Mouse (Mus musculus): ENCODE data around the gene Klf3. TPM values are rescaled to one million over a fixed set of nuclear protein-coding genes. Genes with fewer than 3 reads are reported as not detected.

The Klf3 gene
- polyA plus RNA-seq, 1 experiment, result 75.2 TPM

DNA sequence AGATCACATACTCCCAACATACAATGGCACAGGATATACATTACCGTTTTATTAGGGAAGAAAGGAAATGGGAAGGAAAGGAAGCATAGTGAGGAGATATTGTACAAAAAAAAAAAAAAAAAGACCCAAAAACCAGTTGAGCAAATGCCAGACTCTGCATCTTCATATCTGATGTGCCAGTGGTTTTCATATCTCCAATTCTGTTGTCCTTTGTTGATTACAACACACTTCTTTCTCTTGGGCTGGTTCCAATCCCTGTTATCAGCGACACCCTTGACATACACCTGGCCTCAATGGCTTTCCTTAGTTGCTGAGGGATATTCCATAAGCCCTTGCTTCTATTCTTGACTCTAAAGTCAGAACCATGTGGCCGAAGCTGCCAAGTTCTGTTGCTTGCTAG is 41.4 kb downstream of the Klf3 start:
- DNase-seq (ENCODE audit: low read depth in 1 of 2, low spot score in 2 of 2), result no peak
- no peak for TF ChIP-seq CTCF (IDR thresholded peaks at IDR 0.05; ENCODE audit: extremely low read depth, insufficient read depth, insufficient read length, insufficient replicate concordance)
- TF ChIP-seq POLR2A (IDR thresholded peaks at IDR 0.05; ENCODE audit: low read depth, low read length), result no peak
- Histone ChIP-seq H3K4me3 (ENCODE audit: extremely low read depth, insufficient read depth, insufficient read length) (no peak overlapping the region), H3K27ac (ENCODE audit: insufficient read depth, low read length) (no peak overlapping the region), H3K36me3 (ENCODE audit: control insufficient read depth, insufficient read depth, low read length) (no peaks in the 10 kb centered on the region), H3K4me1 (ENCODE audit: control insufficient read depth, insufficient read depth, insufficient read length) (0 out of 2 replicates have a peak, but pooled peaks cover 2% of the 10 kb centered on the region), H3K27me3 (ENCODE audit: control insufficient read depth, insufficient read depth, low read length) (no peaks in the 10 kb centered on the region)
- 84% methylated on average over 3 of the region's 3 CpGs for WGBS

DNA sequence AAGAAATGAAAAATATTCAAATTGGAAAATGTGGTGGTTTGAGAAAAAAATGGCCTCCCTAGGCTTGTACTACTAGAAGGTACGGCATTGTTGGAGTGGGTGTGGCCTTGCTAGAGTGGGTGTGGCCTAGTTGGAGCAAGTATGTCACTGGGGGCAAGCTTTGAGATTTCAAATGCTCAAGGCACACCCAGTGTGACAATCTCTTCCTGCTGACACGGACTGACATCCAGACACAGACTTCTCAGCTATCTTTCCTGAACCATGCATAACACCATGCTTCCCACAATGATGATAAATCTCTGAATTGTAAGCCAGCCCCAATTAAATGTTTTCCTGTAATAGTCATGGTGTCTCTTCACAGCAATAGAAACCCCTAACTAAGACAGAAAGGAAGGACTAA is 44.1 kb downstream of the Klf3 start:
- WGBS, result 54% methylated on average over 2 of the region's 2 CpGs
- no peaks in the 10 kb centered on the region for H3K36me3 ChIP-seq (ENCODE audit: control insufficient read depth, insufficient read depth, low read length)
- no peaks in the 10 kb centered on the region for H3K27me3 ChIP-seq (ENCODE audit: control insufficient read depth, insufficient read depth, low read length)
- H3K4me3 ChIP-seq (ENCODE audit: extremely low read depth, insufficient read depth, insufficient read length), result no peak overlapping the region
- TF ChIP-seq POLR2A (IDR thresholded peaks at IDR 0.05; ENCODE audit: low read depth, low read length), result no peak
- TF ChIP-seq CTCF (IDR thresholded peaks at IDR 0.05; ENCODE audit: extremely low read depth, insufficient read depth, insufficient read length, insufficient replicate concordance), result no peak
- H3K4me1 ChIP-seq (ENCODE audit: control insufficient read depth, insufficient read depth, insufficient read length), result no peaks in the 10 kb centered on the region
- no peak overlapping the region for H3K27ac ChIP-seq (ENCODE audit: insufficient read depth, low read length)
- DNase-seq (ENCODE audit: low read depth in 1 of 2, low spot score in 2 of 2), result no peak

DNA sequence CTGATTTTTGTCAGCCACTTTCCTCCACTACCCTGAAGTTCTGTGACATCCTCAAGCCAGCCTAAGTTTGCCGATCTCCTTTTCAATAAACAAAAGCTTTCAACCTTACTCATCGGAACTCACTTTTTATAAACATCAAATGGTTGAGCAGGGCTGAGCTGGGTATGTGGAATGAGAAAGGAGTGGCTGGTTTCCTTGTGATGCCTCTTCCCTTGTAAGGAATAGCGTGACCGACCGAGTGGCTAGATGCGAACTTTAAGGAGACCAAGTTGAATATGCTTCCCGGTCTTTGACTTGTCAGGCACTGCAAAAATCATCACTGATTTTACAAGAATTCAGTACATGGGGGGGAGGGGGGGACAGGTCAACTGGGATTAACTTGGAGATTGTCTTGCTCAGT is 46.7 kb downstream of the Klf3 start:
- H3K27ac ChIP-seq (ENCODE audit: insufficient read depth, low read length), result no peak overlapping the region
- 93% methylated on average over 7 of the region's 7 CpGs for WGBS
- H3K4me1 ChIP-seq (ENCODE audit: control insufficient read depth, insufficient read depth, insufficient read length), result peaks cover 4% of the 10 kb centered on the region
- no peaks in the 10 kb centered on the region for H3K27me3 ChIP-seq (ENCODE audit: control insufficient read depth, insufficient read depth, low read length)
- TF ChIP-seq POLR2A (IDR thresholded peaks at IDR 0.05; ENCODE audit: low read depth, low read length), result no peak
- no peak overlapping the region for H3K4me3 ChIP-seq (ENCODE audit: extremely low read depth, insufficient read depth, insufficient read length)
- H3K36me3 ChIP-seq (ENCODE audit: control insufficient read depth, insufficient read depth, low read length), result no peaks in the 10 kb centered on the region
- no peak for DNase-seq (ENCODE audit: low read depth in 1 of 2, low spot score in 2 of 2)

DNA sequence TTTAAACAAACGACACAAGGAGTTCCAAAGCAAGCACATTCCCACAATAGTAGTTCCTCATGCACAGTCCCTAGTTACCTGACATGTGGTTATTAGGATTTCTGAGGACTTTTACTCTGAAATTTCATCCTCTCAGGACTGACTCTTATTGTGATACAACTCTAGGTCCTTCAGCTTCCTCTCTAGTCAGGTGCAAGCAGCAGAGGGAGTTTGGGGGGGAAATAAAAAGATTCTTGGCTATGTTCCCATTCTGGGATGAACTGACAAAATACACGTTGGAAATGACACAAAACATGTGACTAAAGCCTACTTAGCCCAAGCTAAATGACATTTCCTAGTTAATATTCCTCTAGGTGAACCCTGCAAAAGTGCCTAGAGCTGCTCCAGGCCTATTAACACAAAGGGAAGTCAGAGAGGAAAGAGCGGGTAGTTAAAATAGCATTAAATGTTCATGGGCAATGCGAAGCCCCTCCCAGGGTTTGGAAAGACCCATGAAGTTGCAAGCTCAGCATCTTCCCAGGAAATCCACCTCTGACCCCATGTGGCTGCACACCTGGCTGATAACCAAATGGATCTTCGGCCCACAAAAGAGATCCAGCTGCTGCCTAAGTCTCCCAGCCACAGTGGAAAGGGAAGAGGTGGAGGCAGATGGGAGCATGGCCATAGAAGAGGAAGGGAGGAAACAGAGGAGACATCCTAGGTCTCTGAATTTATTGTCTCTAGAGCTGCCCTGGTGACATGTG is 49.6 kb downstream of the Klf3 start:
- H3K36me3 ChIP-seq (ENCODE audit: control insufficient read depth, insufficient read depth, low read length), result no peaks in the 10 kb centered on the region
- H3K4me3 ChIP-seq (ENCODE audit: extremely low read depth, insufficient read depth, insufficient read length), result no peak overlapping the region
- 33% methylated on average over 5 of the region's 5 CpGs for WGBS
- peaks cover 4% of the 10 kb centered on the region for H3K4me1 ChIP-seq (ENCODE audit: control insufficient read depth, insufficient read depth, insufficient read length)
- DNase-seq (ENCODE audit: low read depth in 1 of 2, low spot score in 2 of 2), result no peak
- TF ChIP-seq CTCF (IDR thresholded peaks at IDR 0.05; ENCODE audit: extremely low read depth, insufficient read depth, insufficient read length, insufficient replicate concordance) (no peak), POLR2A (IDR thresholded peaks at IDR 0.05; ENCODE audit: low read depth, low read length) (no peak)
- H3K27me3 ChIP-seq (ENCODE audit: control insufficient read depth, insufficient read depth, low read length), result no peaks in the 10 kb centered on the region
- H3K27ac ChIP-seq (ENCODE audit: insufficient read depth, low read length), result no peak overlapping the region

DNA sequence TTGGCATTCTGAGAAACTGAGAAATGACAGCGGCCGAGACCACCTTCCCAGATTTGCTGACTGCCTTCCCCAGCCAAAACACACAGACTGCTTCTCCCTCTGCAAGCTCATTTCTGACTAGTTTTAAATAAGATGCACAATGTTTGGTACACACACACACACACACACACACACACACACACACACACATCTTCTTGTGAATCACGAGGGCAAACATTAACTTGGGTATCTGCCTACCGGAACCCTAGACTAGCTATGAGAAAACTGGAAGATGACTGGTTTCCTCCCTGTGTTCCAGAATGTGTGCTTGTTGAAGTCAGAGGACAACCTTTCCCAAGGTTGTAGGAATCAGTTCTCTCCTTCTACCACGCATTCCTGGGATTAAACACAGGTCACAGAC is 50.2 kb downstream of the Klf3 start:
- TF ChIP-seq POLR2A (IDR thresholded peaks at IDR 0.05; ENCODE audit: low read depth, low read length) (no peak), CTCF (IDR thresholded peaks at IDR 0.05; ENCODE audit: extremely low read depth, insufficient read depth, insufficient read length, insufficient replicate concordance) (no peak)
- no peak overlapping the region for H3K27ac ChIP-seq (ENCODE audit: insufficient read depth, low read length)
- H3K4me3 ChIP-seq (ENCODE audit: extremely low read depth, insufficient read depth, insufficient read length), result no peak overlapping the region
- WGBS, result 89% methylated on average over 5 of the region's 5 CpGs
- H3K4me1 ChIP-seq (ENCODE audit: control insufficient read depth, insufficient read depth, insufficient read length), result peaks cover 4% of the 10 kb centered on the region
- no peaks in the 10 kb centered on the region for H3K27me3 ChIP-seq (ENCODE audit: control insufficient read depth, insufficient read depth, low read length)
- DNase-seq (ENCODE audit: low read depth in 1 of 2, low spot score in 2 of 2), result no peak
- no peaks in the 10 kb centered on the region for H3K36me3 ChIP-seq (ENCODE audit: control insufficient read depth, insufficient read depth, low read length)

DNA sequence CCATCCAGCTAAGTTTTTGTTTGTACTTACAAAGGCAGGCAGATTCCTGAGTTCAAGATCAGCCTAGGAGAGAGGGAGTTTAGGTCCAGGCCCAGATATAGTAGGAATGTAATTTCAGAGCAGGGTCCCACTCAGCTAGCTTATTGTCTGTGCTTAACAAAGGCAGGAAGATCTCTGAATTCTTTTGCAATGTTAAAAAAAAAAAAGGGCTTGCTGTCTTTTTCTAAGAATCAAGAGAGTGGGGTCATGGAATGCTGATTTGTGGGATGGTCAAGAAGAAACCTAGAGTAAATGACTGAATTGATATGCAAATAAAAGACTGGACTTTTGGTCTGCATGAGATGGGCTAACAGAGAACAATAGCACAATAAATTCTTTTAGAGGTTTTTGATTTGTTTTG is 52.0 kb downstream of the Klf3 start:
- H3K4me3 ChIP-seq (ENCODE audit: extremely low read depth, insufficient read depth, insufficient read length), result no peak overlapping the region
- no peak overlapping the region for H3K27ac ChIP-seq (ENCODE audit: insufficient read depth, low read length)
- no peak for DNase-seq (ENCODE audit: low read depth in 1 of 2, low spot score in 2 of 2)
- no peaks in the 10 kb centered on the region for H3K36me3 ChIP-seq (ENCODE audit: control insufficient read depth, insufficient read depth, low read length)
- H3K4me1 ChIP-seq (ENCODE audit: control insufficient read depth, insufficient read depth, insufficient read length), result peaks cover 4% of the 10 kb centered on the region
- TF ChIP-seq POLR2A (IDR thresholded peaks at IDR 0.05; ENCODE audit: low read depth, low read length) (no peak), CTCF (IDR thresholded peaks at IDR 0.05; ENCODE audit: extremely low read depth, insufficient read depth, insufficient read length, insufficient replicate concordance) (no peak)
- no peaks in the 10 kb centered on the region for H3K27me3 ChIP-seq (ENCODE audit: control insufficient read depth, insufficient read depth, low read length)

DNA sequence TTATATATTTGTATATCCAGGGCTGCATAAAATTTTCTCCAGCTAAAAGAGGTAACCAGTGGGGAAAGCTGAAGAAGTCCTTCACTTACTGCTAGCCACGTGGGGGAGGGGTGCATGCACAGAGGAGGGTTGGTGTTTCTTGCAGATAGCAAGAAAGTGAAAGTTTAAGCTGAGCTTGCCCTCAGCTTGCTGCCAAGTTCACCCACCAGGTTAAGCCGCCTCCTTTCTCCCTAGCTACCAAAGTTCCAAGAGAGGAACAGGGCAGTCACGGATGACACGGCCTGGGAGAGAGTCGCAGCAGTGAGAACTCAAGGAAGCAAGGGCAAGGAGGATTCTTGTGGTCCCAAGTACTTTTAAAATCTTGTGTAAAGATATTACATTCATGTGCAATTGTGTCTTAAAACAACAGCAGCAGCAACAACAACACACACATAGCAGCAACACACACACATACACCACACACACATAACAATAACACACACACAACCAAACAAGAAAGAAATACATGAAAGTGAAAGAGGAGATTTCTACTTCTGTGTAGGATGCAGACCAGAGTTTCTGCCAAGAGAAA is 57.8 kb downstream of the Klf3 start:
- TF ChIP-seq CTCF (IDR thresholded peaks at IDR 0.05; ENCODE audit: extremely low read depth, insufficient read depth, insufficient read length, insufficient replicate concordance), result no peak
- no peak for TF ChIP-seq POLR2A (IDR thresholded peaks at IDR 0.05; ENCODE audit: low read depth, low read length)
- Histone ChIP-seq H3K27me3 (ENCODE audit: control insufficient read depth, insufficient read depth, low read length) (no peaks in the 10 kb centered on the region), H3K27ac (ENCODE audit: insufficient read depth, low read length) (peak overlapping the region; percentile 86), H3K4me3 (ENCODE audit: extremely low read depth, insufficient read depth, insufficient read length) (peak overlapping the region; percentile 53), H3K36me3 (ENCODE audit: control insufficient read depth, insufficient read depth, low read length) (no peaks in the 10 kb centered on the region), H3K4me1 (ENCODE audit: control insufficient read depth, insufficient read depth, insufficient read length) (peaks cover 25% of the 10 kb centered on the region; the same call in 1 of the 2 replicates)
- WGBS, result 5% methylated on average over 5 of the region's 5 CpGs
- DNase-seq (ENCODE audit: low read depth in 1 of 2, low spot score in 2 of 2), result peak in 1 of 2 experiments; percentile 58

Data from spleen, adult 2 months (tissue).